ENCODE assay signal across 25 mouse cellular contexts in genomic region chr1:76928035-76928434, GRCm38 (mm10).
"Had no signal": no experiment of that assay in that cellular context is flagged by ENCODE, and none has a peak within 500 bp of the region (broad histone marks: within the 10 kb centered on the region; RNA-seq: fewer than 3 reads in every experiment).

No protein-coding gene starts in this region.

- H3K27ac ChIP-seq: kidney, embryonic 15.5 days; limb, embryonic 10.5 days; limb, embryonic 13.5 days; liver, embryonic 12.5 days; liver, embryonic 15.5 days; lung, embryonic 15.5 days; midbrain, embryonic 10.5 days; midbrain, embryonic 13.5 days; neural tube, embryonic 13.5 days; stomach, embryonic 15.5 days had no signal

- ATAC-seq: liver, embryonic 12.5 days; midbrain, embryonic 13.5 days; midbrain, embryonic 16.5 days had no signal

- H3K9ac ChIP-seq: kidney, embryonic 15.5 days; limb, embryonic 13.5 days; liver, embryonic 12.5 days; liver, embryonic 15.5 days; lung, embryonic 15.5 days; midbrain, embryonic 13.5 days; neural tube, embryonic 13.5 days; stomach, embryonic 15.5 days had no signal

- H3K27me3 ChIP-seq: kidney, embryonic 15.5 days; limb, embryonic 13.5 days; liver, embryonic 12.5 days; liver, embryonic 15.5 days; lung, embryonic 15.5 days; megakaryocyte, embryonic 14.5 days; stomach, embryonic 15.5 days had no signal

- H3K4me1 ChIP-seq: kidney, embryonic 15.5 days; liver, embryonic 12.5 days; liver, embryonic 15.5 days; lung, embryonic 15.5 days; megakaryocyte, embryonic 14.5 days; midbrain, embryonic 10.5 days; midbrain, embryonic 13.5 days; neural tube, embryonic 13.5 days; stomach, embryonic 15.5 days had no signal

- H3K4me2 ChIP-seq: kidney, embryonic 15.5 days; limb, embryonic 13.5 days; liver, embryonic 12.5 days; liver, embryonic 15.5 days; lung, embryonic 15.5 days; midbrain, embryonic 13.5 days; neural tube, embryonic 13.5 days; stomach, embryonic 15.5 days had no signal

- H3K36me3 ChIP-seq: kidney, embryonic 15.5 days; limb, embryonic 10.5 days; limb, embryonic 13.5 days; liver, embryonic 12.5 days; liver, embryonic 15.5 days; lung, embryonic 15.5 days; midbrain, embryonic 10.5 days; midbrain, embryonic 13.5 days; neural tube, embryonic 13.5 days; stomach, embryonic 15.5 days had no signal

- H3K9me3 ChIP-seq: kidney, embryonic 15.5 days; limb, embryonic 10.5 days; limb, embryonic 13.5 days; liver, embryonic 12.5 days; liver, embryonic 15.5 days; lung, embryonic 15.5 days; midbrain, embryonic 10.5 days; midbrain, embryonic 13.5 days; neural tube, embryonic 13.5 days; stomach, embryonic 15.5 days had no signal

- DNase-seq: kidney, adult 8-10 months; kidney, postnatal 10 days; kidney, postnatal 36 days; liver; lung, adult 18-20 months; lung, postnatal 10 days; lung, postnatal 36 days; right cerebral cortex, adult 18-20 months; right cerebral cortex, postnatal 14 days; right cerebral cortex, postnatal 4 days; thymus, adult 18-20 months; thymus, postnatal 4 days had no signal

- H3K4me3 ChIP-seq: kidney, embryonic 15.5 days; limb, embryonic 10.5 days; limb, embryonic 13.5 days; liver, embryonic 12.5 days; liver, embryonic 15.5 days; lung, embryonic 15.5 days; megakaryocyte, embryonic 14.5 days; midbrain, embryonic 10.5 days; midbrain, embryonic 13.5 days; myocyte; neural tube, embryonic 13.5 days; stomach, embryonic 15.5 days had no signal
